Mouse (Mus musculus): ENCODE data around the gene Cnot9.
"Not testable (repeated sequence)": the region's sequence is repeated elsewhere in the genome, so short reads cannot be mapped to it uniquely, and the experiment has no call there.

The Cnot9 gene

DNA sequence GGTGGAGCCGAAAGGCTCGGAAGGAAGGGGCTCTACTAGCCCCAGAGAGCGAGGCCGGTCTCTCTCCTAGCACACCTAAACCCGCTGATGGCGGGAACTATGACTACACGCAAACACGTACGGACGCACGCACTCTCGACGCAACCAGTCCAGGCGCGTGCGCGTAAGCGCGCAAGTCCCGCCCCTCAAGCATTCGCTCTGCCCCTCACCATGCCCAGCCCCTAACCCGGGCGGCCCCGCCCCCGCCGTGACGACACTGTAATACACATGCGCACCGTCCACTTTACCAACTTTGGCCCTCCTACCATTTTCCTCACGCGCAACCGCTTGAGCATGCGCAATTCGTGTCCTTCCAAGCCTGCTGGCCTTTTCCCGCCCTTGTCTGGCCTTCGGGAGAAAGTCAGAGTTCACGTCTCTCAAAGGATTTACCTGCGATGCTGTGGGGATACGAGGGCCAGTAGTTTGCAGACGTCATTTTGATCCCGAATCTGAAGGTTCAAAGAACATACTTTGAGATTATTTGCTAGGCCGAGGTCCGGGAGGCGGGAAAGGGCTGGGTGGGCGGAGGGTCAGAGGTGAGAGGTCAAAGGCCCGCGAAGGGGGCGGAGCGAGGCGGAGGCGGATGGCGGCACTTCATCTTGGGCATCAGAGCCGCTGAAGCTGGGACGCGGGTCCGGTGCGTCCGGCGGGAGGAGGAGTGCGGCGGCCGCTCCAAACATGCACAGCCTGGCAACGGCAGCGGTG is at the start of gene Cnot9:
TSS of gene Cnot9 (plus strand) at position 338 of the 744 bp plus-strand sequence.
- peak; percentile 100 for DNase-seq (ENCODE audit: low read depth)

DNA sequence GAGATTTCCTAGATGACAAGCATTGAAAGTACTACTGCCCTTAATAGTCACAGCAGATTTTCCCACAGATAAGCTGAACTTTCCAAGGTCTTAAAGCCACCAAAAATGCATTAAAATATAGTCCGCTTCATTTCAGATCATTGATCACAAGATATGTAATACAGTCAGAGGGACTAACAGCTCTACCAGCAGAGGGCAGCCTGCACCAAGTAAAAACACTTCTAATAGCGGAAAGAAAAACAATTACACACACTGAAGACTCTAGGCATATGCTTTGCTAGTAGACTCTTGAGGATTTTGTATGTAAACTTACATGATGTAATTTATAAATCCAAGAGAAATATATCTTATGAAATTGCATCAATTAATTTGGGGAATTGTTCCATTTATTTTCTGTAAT is 45.6 kb upstream of the Cnot9 start:
- peak; percentile 53 for DNase-seq (ENCODE audit: low read depth)

DNA sequence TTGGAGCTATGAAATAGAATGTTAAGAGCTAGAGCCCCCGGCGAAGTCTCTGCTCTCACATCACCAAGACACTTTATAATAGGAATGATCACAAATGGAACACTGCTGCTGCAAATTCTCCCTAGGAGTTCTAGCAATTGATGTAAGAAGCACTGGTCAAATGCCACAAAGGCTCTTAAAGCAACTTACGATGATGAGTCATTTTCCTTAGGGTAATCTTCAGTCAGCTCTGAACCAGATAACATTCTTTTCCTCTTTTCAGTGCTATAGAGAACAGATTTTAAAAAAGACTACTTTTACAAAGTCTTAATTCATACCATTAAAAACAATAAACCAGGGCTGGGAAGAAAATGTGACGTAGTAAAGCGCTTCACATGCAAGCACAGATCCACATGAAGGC is 20.1 kb upstream of the Cnot9 start:
- no peak for DNase-seq (ENCODE audit: low read depth)

DNA sequence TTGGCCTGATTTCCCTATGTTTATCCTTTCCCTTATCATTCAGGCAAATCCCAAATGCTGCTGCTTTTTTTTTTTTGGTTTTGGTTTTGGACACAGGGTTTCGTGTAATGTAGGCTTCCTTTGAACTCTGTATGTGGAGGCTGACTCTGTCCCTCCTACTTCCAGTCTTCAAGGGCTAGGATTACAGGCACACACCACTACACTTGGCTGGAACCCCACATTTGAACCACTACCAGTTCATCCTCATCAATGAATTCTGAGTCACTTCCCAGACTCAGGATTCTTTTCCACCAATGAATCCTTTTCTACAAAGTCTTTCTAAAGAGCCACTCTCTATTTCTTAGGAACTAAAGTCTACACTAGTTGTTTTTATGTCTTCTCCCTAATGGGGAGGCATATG is 4.8 kb upstream of the Cnot9 start:
- DNase-seq (ENCODE audit: low read depth): no peak

DNA sequence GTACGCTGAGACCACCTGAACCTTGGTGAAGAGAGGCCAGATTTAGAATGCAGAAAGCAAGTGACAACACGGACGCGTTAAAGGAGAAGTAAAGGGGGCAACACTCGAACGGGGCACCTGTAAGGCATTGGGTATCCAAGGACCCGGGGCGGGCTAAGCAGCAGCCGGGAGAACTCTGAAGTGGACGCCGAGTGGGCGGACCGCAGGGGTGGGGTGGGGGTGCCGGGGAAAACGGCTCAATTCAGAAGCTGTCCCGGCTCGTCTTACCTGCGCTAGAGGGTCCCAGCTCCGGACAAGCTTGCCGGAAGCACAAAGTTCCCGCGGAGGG is 501 bp upstream of the Cnot9 start:
- no peak for DNase-seq (ENCODE audit: low read depth)

DNA sequence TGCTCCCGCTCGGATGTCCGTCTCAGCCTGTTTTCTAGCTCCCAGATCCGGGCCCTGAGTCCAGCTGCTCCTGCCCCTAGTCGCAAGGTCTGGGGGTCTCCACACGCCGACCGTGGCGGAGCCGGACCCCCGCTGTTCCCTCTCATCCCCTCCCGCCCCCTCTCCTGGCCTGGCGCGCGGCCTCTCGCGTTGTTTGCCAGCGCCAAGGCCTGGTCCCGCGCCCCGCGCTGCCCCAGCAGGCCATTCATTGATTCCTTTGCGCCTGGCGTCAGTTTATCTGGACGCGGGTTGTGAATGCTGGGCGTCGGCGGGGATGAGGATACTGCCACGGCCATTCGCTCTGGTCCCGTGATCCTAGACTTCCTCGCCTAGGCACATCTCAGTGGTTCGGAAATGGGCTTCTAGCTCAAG is 618 bp downstream of the Cnot9 start:
- DNase-seq (ENCODE audit: low read depth): peak; percentile 53

DNA sequence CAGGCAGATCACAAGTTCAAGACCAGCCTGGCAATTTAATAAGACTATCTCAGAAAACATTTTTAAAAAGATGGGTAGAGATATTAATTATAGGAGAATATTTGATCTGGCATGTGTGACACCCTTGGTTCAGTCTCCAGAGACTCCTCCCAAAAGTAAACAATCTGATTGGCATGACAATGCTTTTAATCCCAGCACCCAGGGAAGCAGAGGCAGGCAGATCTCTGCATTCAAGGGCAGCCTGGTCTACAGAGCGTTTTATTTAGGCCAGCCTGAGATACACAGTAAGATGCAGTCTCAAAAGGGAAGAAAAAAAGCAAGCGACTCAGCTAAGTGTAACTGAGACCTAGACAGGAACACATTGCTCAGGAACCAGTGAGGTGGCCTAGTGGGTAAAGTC is 1.9 kb downstream of the Cnot9 start:
- no peak for DNase-seq (ENCODE audit: low read depth)

DNA sequence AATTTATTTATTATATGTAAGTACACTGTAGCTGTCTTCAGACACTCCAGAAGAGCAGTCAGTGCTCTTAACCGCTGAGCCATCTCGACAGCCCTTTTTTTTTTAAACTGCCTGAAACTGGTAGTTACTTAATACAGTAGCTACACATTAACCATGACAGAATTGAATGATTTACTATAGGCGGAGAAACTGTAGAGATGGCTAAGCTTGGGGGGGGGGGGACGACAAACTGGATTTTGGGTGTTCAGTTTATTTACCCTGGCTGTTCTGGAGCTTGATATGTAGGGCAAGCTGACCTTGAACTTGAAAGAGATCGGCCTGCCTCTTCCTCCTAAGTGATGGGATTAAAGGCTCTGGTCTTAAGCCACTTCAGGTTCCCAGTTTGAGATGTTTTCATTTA is 5.4 kb downstream of the Cnot9 start:
- no peak for DNase-seq (ENCODE audit: low read depth)

DNA sequence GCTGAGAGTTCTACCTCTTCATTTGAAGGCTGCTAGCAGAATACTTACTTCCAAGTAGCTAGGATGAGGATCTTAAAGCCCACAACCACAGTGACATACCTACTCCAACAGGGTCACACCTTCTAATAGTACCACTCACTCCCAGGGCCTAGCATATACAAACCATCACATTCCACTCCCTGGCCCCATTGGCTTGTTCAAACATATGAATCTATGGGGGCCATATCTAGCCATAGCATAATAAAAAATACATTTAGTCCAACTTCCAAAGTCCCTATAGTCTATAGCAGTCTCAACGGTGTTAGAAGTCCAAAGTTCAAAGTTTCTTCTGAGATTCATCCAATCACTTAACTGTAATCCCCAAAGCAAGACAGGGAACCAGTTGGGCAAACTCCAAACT is 7.1 kb downstream of the Cnot9 start:
- DNase-seq (ENCODE audit: low read depth): not testable (repeated sequence)

DNA sequence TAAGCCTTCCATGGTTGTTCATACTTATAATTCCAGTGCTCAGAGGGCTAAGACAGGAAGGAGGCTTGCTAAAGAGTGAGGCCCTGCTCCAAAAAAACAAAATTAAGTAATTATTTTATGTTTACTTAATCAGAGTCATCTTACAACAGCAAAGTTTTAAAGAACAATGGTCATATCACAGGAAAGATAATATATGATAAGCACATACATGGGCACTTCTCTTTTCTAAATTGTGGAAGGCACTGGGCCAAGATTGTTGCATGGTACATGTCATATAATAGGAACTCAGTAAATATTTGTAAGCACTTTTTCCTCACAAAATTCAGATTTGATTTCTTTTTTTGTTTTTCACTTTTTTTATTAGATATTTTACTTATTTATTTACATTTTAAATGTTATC is 14.0 kb downstream of the Cnot9 start:
- no peak for DNase-seq (ENCODE audit: low read depth)

DNA sequence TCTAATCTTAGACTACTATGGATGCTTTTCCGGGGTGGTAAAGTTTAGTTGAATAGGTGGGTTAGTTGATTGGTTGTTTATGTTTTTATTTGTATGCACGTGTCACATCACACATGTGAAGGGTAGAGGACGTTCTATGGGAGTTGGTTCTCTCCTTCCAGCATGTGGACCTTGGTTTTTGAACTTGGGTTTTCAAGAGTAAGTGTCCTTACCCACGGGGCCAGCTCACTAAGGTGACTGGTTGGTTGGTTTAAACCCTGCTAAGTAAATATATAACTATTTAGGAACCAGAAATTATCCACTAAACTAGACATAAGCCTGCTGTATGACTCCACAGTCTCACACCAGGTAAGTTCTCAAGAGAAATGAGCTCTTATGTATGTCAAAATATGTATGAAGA is 18.9 kb downstream of the Cnot9 start:
- DNase-seq (ENCODE audit: low read depth): no peak

DNA sequence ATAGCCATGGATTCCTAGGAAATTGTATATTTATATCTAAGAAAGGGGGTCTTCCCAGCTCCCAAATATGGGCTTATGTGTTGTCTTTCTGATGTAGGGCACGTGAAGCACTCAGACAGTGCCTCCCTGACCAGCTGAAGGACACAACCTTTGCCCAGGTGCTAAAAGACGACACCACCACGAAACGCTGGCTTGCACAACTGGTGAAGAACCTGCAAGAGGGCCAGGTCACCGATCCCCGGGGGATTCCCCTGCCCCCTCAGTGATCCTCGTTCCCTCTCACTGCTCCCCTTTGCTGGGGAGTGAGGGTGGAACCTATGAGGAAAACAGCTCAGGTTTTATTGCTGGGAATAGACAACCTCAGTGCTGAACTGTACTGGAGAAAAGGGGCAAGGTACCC is 22.7 kb downstream of the Cnot9 start:
- no peak for DNase-seq (ENCODE audit: low read depth)

DNA sequence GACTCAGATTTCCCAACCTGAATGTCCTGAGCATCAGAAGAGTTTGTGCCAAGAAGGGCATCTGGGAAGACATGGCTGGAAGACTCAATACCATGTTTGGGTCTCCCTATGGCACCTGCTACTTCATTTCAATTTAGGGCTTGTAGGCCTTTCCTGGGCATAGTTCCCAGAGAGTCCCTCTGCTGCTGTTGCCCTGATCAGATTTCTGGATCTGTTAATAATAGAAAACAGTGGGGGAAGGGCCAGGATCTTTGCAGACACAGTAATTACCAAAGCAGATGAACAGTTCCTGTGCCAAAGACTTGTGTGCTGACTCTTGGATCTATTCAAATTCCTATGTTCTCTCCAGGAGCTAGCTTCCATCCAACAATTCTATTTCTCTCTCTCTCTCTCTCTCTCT is 32.8 kb downstream of the Cnot9 start:
- DNase-seq (ENCODE audit: low read depth): no peak

DNA sequence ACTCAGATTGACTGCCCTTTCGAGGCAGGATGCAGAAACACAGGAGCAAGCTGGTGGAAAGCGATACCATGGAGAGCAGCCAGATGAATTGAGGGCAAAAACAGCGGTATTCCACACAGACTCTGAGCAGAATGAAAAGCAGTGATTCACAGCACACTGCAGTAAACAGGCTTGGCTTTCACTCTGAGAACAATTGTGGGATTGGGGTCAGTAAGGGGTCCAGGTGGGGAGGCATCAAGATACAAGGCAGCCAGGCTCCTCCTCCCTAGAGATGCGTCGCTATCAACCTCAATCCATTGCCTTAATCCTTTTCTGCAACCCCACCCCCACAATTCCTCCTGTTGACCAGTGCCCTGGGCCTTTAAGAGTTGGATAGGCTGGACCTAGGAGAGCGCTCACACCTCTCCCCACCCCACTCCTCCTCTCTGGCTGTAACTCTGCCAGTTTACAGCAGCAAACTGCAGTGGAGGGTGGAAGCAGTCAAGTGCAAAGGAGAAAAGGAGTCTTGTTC is 36.6 kb downstream of the Cnot9 start, which contains the start of gene Plcd4:
TSS of gene Plcd4 (plus strand) at position 438 of the 511 bp plus-strand sequence.
- DNase-seq (ENCODE audit: low read depth): no peak

DNA sequence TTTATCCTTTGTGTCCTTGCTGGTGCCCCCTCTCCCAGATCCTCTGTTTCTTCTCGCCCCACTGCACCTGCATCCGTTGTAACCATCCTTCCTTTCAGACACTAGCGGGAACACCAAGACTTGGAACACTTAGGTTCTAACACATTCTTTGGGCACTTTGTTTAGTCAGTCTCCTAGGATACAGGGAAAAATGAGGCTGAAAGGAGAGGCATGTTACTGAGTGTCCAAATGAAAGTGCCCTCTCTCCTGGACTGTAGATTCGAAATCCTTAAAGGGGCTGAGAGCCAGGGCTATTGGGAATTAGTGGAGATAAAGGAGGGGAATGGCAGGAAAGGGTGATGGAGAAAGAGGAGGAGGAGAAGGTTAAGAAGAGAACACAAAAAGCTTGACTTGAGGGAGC is 38.3 kb downstream of the Cnot9 start, which contains the start of gene Usp37:
TSS of gene Usp37 (minus strand) at position 101 of the 400 bp plus-strand sequence.
- no peak for DNase-seq (ENCODE audit: low read depth)

DNA sequence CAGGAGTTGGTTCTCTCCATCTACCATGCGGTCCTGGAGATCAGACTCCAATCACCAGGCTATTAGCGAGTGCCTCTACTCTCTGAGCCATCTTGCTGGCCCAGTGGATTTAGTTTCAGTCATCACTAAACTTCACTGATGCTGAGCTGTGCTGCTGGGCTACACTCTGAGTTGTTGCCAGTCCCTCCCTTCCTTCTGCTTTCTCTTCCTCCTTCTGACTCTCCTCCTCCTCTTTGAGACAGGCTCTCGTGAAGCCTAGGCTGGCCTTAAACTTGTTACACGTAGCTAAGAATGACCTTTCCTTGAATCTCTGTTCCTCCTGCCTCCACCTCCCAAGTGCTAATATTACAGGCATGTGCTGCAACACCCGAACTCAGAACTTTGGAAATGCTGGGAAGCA is 53.2 kb downstream of the Cnot9 start:
- DNase-seq (ENCODE audit: low read depth): no peak

DNA sequence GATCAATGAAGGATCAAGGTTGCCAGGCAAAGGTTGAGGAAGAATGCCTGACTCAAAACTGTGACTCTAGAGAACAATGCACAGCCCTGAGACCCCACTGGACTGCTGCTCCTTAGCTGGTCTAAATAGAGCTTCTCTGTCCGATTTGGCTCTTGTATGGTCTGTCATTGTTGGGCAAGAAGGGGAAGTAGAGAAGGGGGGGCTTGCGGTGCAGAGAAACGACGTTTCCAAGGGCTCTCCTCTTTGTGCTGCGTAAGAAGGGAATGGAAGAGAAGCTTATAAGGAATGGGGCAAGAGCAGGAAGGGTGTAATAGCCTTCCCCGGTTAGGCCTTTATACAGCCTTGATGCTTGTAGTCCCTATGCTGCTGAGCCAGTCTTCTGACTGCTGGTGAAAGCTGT is 60.0 kb downstream of the Cnot9 start:
- no peak for DNase-seq (ENCODE audit: low read depth)

DNA sequence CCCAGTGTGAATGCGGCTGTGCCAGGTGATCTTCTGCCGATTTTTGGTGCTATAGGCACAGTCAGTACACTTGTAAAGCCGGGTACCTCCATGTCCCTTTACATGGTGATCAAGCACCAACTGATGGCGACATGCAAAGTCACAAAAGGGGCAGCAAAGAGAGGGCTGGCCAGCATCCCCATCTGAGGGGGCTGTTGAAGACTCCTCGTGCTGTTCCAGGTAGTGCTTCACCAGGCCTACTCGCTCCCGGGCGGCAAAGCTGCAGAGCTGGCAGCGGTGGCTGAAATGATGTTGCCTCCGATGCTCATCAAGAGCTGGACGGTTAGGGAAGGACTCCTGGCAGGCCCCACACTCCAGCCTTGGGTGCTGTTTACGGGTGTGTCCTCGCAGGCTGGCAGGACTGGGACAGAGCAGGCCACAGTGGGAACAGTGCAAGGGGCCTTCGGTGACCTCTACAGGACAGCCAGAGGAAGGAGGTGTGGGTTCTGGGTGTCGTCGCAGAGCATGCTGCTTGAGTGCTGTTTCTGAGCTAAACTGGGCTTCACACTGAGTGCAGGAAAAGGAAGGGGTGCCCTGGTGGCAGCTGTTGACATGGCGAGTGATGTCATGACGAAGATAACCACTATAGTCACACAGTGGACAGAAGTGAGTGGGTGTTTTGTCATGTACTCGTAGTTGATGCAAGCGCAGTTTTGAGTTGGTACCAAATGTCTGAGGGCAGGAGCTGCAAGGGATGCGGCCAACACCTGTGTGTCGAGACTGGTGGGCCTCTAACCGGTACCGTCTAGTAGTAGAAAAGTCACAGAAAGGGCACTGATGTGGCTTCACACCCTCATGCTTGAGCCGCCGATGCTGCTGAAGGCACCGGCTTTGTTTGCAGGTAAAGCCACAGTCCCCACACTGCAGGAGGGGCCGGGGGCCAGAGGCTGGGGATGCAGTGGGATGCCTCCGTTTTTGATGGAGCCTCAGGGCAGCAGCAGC is 64.2 kb downstream of the Cnot9 start:
- DNase-seq (ENCODE audit: low read depth): no peak
